Mouse (Mus musculus) thymus, adult 2 months (tissue): ENCODE results near the gene Ptpn3.

Experiments used
- CTCF ChIP-seq: fragments of 200-500 bp; IDR thresholded peaks from 2 replicates; pipeline ENCODE4 v1.5.1; 2012; ENCODE audit warnings: mild to moderate bottlenecking, control low read depth, low read length, moderate library complexity, borderline replicate concordance; ENCODE audit not compliant: control insufficient read depth, poor library complexity, insufficient read depth; ENCODE audit errors: extremely low read depth
- POLR2A ChIP-seq: fragments of 200-500 bp; IDR thresholded peaks from 2 replicates; pipeline ENCODE4 v1.6.1; 2012; ENCODE audit warnings: mild to moderate bottlenecking, low read length, control low read depth, moderate library complexity; ENCODE audit not compliant: control insufficient read depth, poor library complexity, insufficient read depth; ENCODE audit errors: extremely low read depth

GRCm38 (mm10) chr4:57320606-57321327 lies 19.1 kb upstream of the Ptpn3 start:
- TF ChIP-seq CTCF (no peak), POLR2A (no peak)
